In genomic region chr12:3761591-3762295, GRCm38 (mm10) we compare ENCODE assay signal across 15 mouse cellular contexts. TPM values are rescaled to one million over a fixed set of nuclear protein-coding genes. Genes with fewer than 3 reads are reported as not detected.
DNase-seq lines count a peak whose midpoint lies in the region; ATAC-seq lines count a peak whose summit lies in the region.
"Had no signal": no experiment of that assay in that cellular context is flagged by ENCODE, and none has a peak within 500 bp of the region (broad histone marks: within the 10 kb centered on the region; RNA-seq: fewer than 3 reads in every experiment).

No protein-coding gene starts in this region.

- H3K27me3 ChIP-seq in forebrain, embryonic 15.5 days: no peaks in the 10 kb centered on the region
- H3K27me3 ChIP-seq in forebrain, embryonic 11.5 days (ENCODE audit: control insufficient read depth, insufficient read depth, low read length): no peaks in the 10 kb centered on the region
- no peaks in the 10 kb centered on the region for H3K27me3 ChIP-seq in midbrain, embryonic 14.5 days (ENCODE audit: control insufficient read depth, insufficient read depth, low read length)
- H3K27me3 ChIP-seq in midbrain, embryonic 11.5 days (ENCODE audit: control insufficient read depth, insufficient read depth, low read length): no peaks in the 10 kb centered on the region
- no peaks in the 10 kb centered on the region for H3K27me3 ChIP-seq in neural tube, embryonic 14.5 days (ENCODE audit: control insufficient read depth, insufficient read depth, low read length)
- H3K27me3 ChIP-seq: embryonic facial prominence, embryonic 13.5 days; limb, embryonic 12.5 days had no signal

- H3K36me3 ChIP-seq in forebrain, embryonic 15.5 days: no peaks in the 10 kb centered on the region
- no peaks in the 10 kb centered on the region for H3K36me3 ChIP-seq in forebrain, embryonic 11.5 days (ENCODE audit: control insufficient read depth, insufficient read depth, low read length)
- no peaks in the 10 kb centered on the region for H3K36me3 ChIP-seq in midbrain, embryonic 14.5 days (ENCODE audit: control insufficient read depth, insufficient read depth, low read length)
- no peaks in the 10 kb centered on the region for H3K36me3 ChIP-seq in midbrain, embryonic 11.5 days (ENCODE audit: control insufficient read depth, insufficient read depth, low read length)
- H3K36me3 ChIP-seq in neural tube, embryonic 14.5 days (ENCODE audit: control insufficient read depth, insufficient read depth, low read length): no peaks in the 10 kb centered on the region
- H3K36me3 ChIP-seq: embryonic facial prominence, embryonic 13.5 days; G1E had no signal

- H3K4me1 ChIP-seq in forebrain, embryonic 15.5 days: peaks cover 9% of the 10 kb centered on the region
- no peaks in the 10 kb centered on the region for H3K4me1 ChIP-seq in forebrain, embryonic 11.5 days (replicated peaks; ENCODE audit: control insufficient read depth, insufficient read depth, low read length)
- H3K4me1 ChIP-seq in midbrain, embryonic 14.5 days (ENCODE audit: control insufficient read depth, insufficient read depth, low read length): no peaks in the 10 kb centered on the region
- no peaks in the 10 kb centered on the region for H3K4me1 ChIP-seq in midbrain, embryonic 11.5 days (ENCODE audit: control insufficient read depth, insufficient read depth, low read length)
- no peaks in the 10 kb centered on the region for H3K4me1 ChIP-seq in neural tube, embryonic 14.5 days (ENCODE audit: control insufficient read depth, insufficient read depth, low read length)

- no peak overlapping the region for H3K4me2 ChIP-seq in forebrain, embryonic 15.5 days (replicated peaks)
- no peak overlapping the region for H3K4me2 ChIP-seq in forebrain, embryonic 11.5 days (ENCODE audit: low read depth, low read length, severe bottlenecking)
- H3K4me2 ChIP-seq in midbrain, embryonic 14.5 days (ENCODE audit: low read length): no peak overlapping the region
- H3K4me2 ChIP-seq in midbrain, embryonic 11.5 days: no peak overlapping the region
- H3K4me2 ChIP-seq in neural tube, embryonic 14.5 days (ENCODE audit: low read depth, low read length): no peak overlapping the region
- H3K4me2 ChIP-seq: embryonic facial prominence, embryonic 13.5 days; limb, embryonic 12.5 days had no signal

- no peak overlapping the region for H3K4me3 ChIP-seq in forebrain, embryonic 15.5 days
- no peak overlapping the region for H3K4me3 ChIP-seq in forebrain, embryonic 11.5 days (ENCODE audit: low read depth, low read length)
- no peak overlapping the region for H3K4me3 ChIP-seq in midbrain, embryonic 14.5 days (replicated peaks; ENCODE audit: low read depth, low read length)
- H3K4me3 ChIP-seq in midbrain, embryonic 11.5 days (ENCODE audit: low read depth, low read length): no peak overlapping the region
- H3K4me3 ChIP-seq in neural tube, embryonic 14.5 days (ENCODE audit: low read depth, low read length): no peak overlapping the region
- H3K4me3 ChIP-seq: embryonic facial prominence, embryonic 13.5 days; limb, embryonic 12.5 days had no signal

- no peaks in the 10 kb centered on the region for H3K9me3 ChIP-seq in forebrain, embryonic 15.5 days
- H3K9me3 ChIP-seq in forebrain, embryonic 11.5 days (ENCODE audit: control insufficient read depth, low read length): no peaks in the 10 kb centered on the region
- no peaks in the 10 kb centered on the region for H3K9me3 ChIP-seq in midbrain, embryonic 14.5 days (ENCODE audit: control insufficient read depth, low read length)
- no peaks in the 10 kb centered on the region for H3K9me3 ChIP-seq in midbrain, embryonic 11.5 days (ENCODE audit: control insufficient read depth, low read length)
- no peaks in the 10 kb centered on the region for H3K9me3 ChIP-seq in neural tube, embryonic 14.5 days (ENCODE audit: control insufficient read depth, low read length)
- H3K9me3 ChIP-seq: embryonic facial prominence, embryonic 13.5 days; G1E; limb, embryonic 12.5 days had no signal

- ATAC-seq in forebrain, embryonic 15.5 days (replicated peaks): peak; percentile 61; the same call in 1 of the 2 replicates
- no peak for ATAC-seq in forebrain, embryonic 11.5 days (replicated peaks; ENCODE audit: low FRiP score)
- no peak for ATAC-seq in midbrain, embryonic 14.5 days (ENCODE audit: low FRiP score, low TSS enrichment)
- no peak for ATAC-seq in midbrain, embryonic 11.5 days (ENCODE audit: low FRiP score)
- peak; percentile 75; the same call in 1 of the 2 replicates for ATAC-seq in neural tube, embryonic 14.5 days (ENCODE audit: low read depth)
- no peak for ATAC-seq in CD4-positive, CD25-positive, alpha-beta regulatory T cell, adult 4 months

- 55% methylated on average over 6 of the region's 6 CpGs for WGBS in forebrain, embryonic 15.5 days
- 85% methylated on average over 6 of the region's 6 CpGs for WGBS in forebrain, embryonic 11.5 days
- WGBS in midbrain, embryonic 14.5 days: 80% methylated on average over 6 of the region's 6 CpGs
- WGBS in midbrain, embryonic 11.5 days: 81% methylated on average over 6 of the region's 6 CpGs
- WGBS in neural tube, embryonic 14.5 days: 69% methylated on average over 6 of the region's 6 CpGs

- no peak overlapping the region for H3K9ac ChIP-seq in forebrain, embryonic 15.5 days (replicated peaks)
- H3K9ac ChIP-seq in forebrain, embryonic 11.5 days (ENCODE audit: low read length): no peak overlapping the region
- no peak overlapping the region for H3K9ac ChIP-seq in midbrain, embryonic 14.5 days (replicated peaks; ENCODE audit: low read length)
- H3K9ac ChIP-seq in midbrain, embryonic 11.5 days (ENCODE audit: low read length): no peak overlapping the region
- no peak overlapping the region for H3K9ac ChIP-seq in neural tube, embryonic 14.5 days (replicated peaks; ENCODE audit: low read depth, low read length)
- H3K9ac ChIP-seq: embryonic facial prominence, embryonic 13.5 days; limb, embryonic 12.5 days had no signal

- 0 out of 2 replicates have a peak overlapping the region, but pooled peaks have one; percentile 27 for H3K27ac ChIP-seq in forebrain, embryonic 15.5 days (replicated peaks)
- H3K27ac ChIP-seq in forebrain, embryonic 11.5 days (ENCODE audit: low read depth, low read length): no peak overlapping the region
- peak overlapping the region; percentile 32 for H3K27ac ChIP-seq in midbrain, embryonic 14.5 days (replicated peaks; ENCODE audit: low read depth, low read length)
- no peak overlapping the region for H3K27ac ChIP-seq in midbrain, embryonic 11.5 days (ENCODE audit: low read depth, low read length)
- peak overlapping the region; percentile 10; the same call in 1 of the 2 replicates for H3K27ac ChIP-seq in neural tube, embryonic 14.5 days (ENCODE audit: low read depth, low read length)
- H3K27ac ChIP-seq: embryonic facial prominence, embryonic 13.5 days; limb, embryonic 12.5 days had no signal

- DNase-seq in forebrain, embryonic 11.5 days (ENCODE audit: low spot score): no peak
- peak; percentile 12 for DNase-seq in midbrain, embryonic 14.5 days
- DNase-seq in midbrain, embryonic 11.5 days (ENCODE audit: low spot score, missing footprints): no peak
- peak; percentile 94 for DNase-seq in cerebellum, adult 9-11 months
- DNase-seq in B cell, adult 2 months: no peak
- DNase-seq: heart, adult 11 months; heart, postnatal 14 days; layer of hippocampus, adult 9-11 months; lung, adult 2 months had no signal

RNA-seq across cellular contexts. Expression of gene Dnmt3a, which starts 44.1 kb away (rescaled TPM):
- 90.4 and 95.4 TPM in 2 replicates for polyA plus RNA-seq in forebrain, embryonic 15.5 days (2015; fragmentation: Nextera tagmentation; extraction: Ambion mirVana)
- polyA plus RNA-seq in forebrain, embryonic 11.5 days (2014; fragmentation: Nextera tagmentation; extraction: Ambion mirVana): 102 and 104 TPM in 2 replicates
- polyA plus RNA-seq in midbrain, embryonic 14.5 days (2014; fragmentation: Nextera tagmentation; extraction: Ambion mirVana): 53.9 and 65.3 TPM in 2 replicates
- polyA plus RNA-seq in midbrain, embryonic 11.5 days (2014; fragmentation: Nextera tagmentation; extraction: Ambion mirVana): 49.6 and 56.5 TPM in 2 replicates
- polyA plus RNA-seq in neural tube, embryonic 14.5 days (2014; fragmentation: Nextera tagmentation; extraction: Ambion mirVana): 53.4 and 57.1 TPM in 2 replicates
- 10 to 100 TPM; 27.3 to 27.4 TPM for polyA plus RNA-seq in CD4-positive, CD25-positive, alpha-beta regulatory T cell, adult 4 months (2017; shearing (Covaris generic))

Comparison
In these comparisons a context has a peak if more than half of its experiments do, and no peak if none do; other contexts are left out.
1. ATAC-seq: peak in forebrain, embryonic 15.5 days (single experiment) and neural tube, embryonic 14.5 days (single experiment); none in forebrain, embryonic 11.5 days (single experiment), midbrain, embryonic 14.5 days (single experiment), midbrain, embryonic 11.5 days (single experiment) and CD4-positive, CD25-positive, alpha-beta regulatory T cell, adult 4 months (single experiment).
2. H3K27ac ChIP-seq: peak in forebrain, embryonic 15.5 days (single experiment), midbrain, embryonic 14.5 days (single experiment) and neural tube, embryonic 14.5 days (single experiment); none in forebrain, embryonic 11.5 days (single experiment) and midbrain, embryonic 11.5 days (single experiment).
3. DNase-seq: peak in midbrain, embryonic 14.5 days (single experiment) and cerebellum, adult 9-11 months (single experiment); none in forebrain, embryonic 11.5 days (single experiment), midbrain, embryonic 11.5 days (single experiment) and B cell, adult 2 months (0 of 2).